Mouse (Mus musculus) intestine, embryonic 15.5 days (tissue): ENCODE results near the gene Herc1. TPM values are rescaled to one million over a fixed set of nuclear protein-coding genes. Genes with fewer than 3 reads are reported as not detected.

Experiments used
- ATAC-seq: fragments of 200-750 bp; cut with Nextera tagmentation; 2 replicates; pipeline ENCODE4 v1.8.0; 2017; ENCODE audit warnings: moderate TSS enrichment, moderate library complexity
- H3K27ac ChIP-seq: fragments of 300-500 bp; sonication (generic); 2 replicates; pipeline ENCODE4 v1.5.1; 2015; ENCODE audit warnings: mild to moderate bottlenecking, inconsistent platforms
- H3K27me3 ChIP-seq: fragments of 300-500 bp; sonication (generic); replicated peaks from 2 replicates; pipeline ENCODE4 v1.6.1; 2015; ENCODE audit warnings: inconsistent platforms
- H3K36me3 ChIP-seq: fragments of 300-500 bp; sonication (generic); 2 replicates; pipeline ENCODE4 v1.6.1; 2015; ENCODE audit warnings: inconsistent platforms
- H3K4me1 ChIP-seq: fragments of 300-500 bp; sonication (generic); replicated peaks from 2 replicates; pipeline ENCODE4 v1.6.1; 2015; ENCODE audit warnings: inconsistent platforms
- H3K4me2 ChIP-seq: fragments of 300-500 bp; sonication (generic); replicated peaks from 2 replicates; pipeline ENCODE4 v1.6.1; 2015; ENCODE audit warnings: mild to moderate bottlenecking, inconsistent platforms
- H3K4me3 ChIP-seq: fragments of 300-500 bp; sonication (generic); replicated peaks from 2 replicates; pipeline ENCODE4 v1.5.1; 2015; ENCODE audit warnings: inconsistent platforms
- H3K9ac ChIP-seq: fragments of 300-500 bp; sonication (generic); 2 replicates; pipeline ENCODE4 v1.6.1; 2015; ENCODE audit warnings: inconsistent platforms
- H3K9me3 ChIP-seq: fragments of 300-500 bp; sonication (generic); 2 replicates; pipeline ENCODE4 v1.6.1; 2016; ENCODE audit warnings: inconsistent platforms
- WGBS: fragments of 180-500 bp; shearing (Covaris S2); methylation state at CpG from one replicate; pipeline ENCODE4 v1.1.7; 2015; 5-methylcytosine and 5-hydroxymethylcytosine counted together
- polyA plus RNA-seq: library from polyadenylated mRNA; unstranded; fragments of >200 nt; fragmentation: Nextera tagmentation; extraction: Ambion mirVana; gene quantifications from 2 replicates; pipeline ENCODE4 v1.2.1, GENCODE M21; 2015

Gene Herc1
- polyA plus RNA-seq, 1 experiment from 2014 or later: 18.0 TPM

- H3K27ac ChIP-seq: no peak overlapping the region
- no peaks in the 10 kb centered on the region for H3K4me1 ChIP-seq
- no peaks in the 10 kb centered on the region for H3K9me3 ChIP-seq
- H3K36me3 ChIP-seq: no peaks in the 10 kb centered on the region
- H3K4me3 ChIP-seq: no peak overlapping the region
- 53% methylated on average over 6 of the region's 6 CpGs for WGBS
- ATAC-seq: no peak
- H3K9ac ChIP-seq: no peak overlapping the region
- H3K27me3 ChIP-seq: no peaks in the 10 kb centered on the region
- no peak overlapping the region for H3K4me2 ChIP-seq
Observed at GRCm38 (mm10) chr9:66329474-66329873, 20.8 kb upstream of the Herc1 start.

- H3K4me2 ChIP-seq: no peak overlapping the region
- WGBS: 71% methylated on average over 3 of the region's 3 CpGs
Observed at GRCm38 (mm10) chr9:66330437-66330836, 19.8 kb upstream of the Herc1 start.

GRCm38 (mm10) chr9:66331548-66331947 is 18.7 kb upstream of the Herc1 start:
- ATAC-seq: no peak

More at GRCm38 (mm10) chr9:66330437-66330836, 19.8 kb upstream of the Herc1 start:
- Histone ChIP-seq H3K27ac (no peak overlapping the region), H3K9me3 (no peaks in the 10 kb centered on the region), H3K9ac (no peak overlapping the region), H3K27me3 (no peaks in the 10 kb centered on the region), H3K4me3 (no peak overlapping the region), H3K4me1 (no peaks in the 10 kb centered on the region), H3K36me3 (no peaks in the 10 kb centered on the region)
- ATAC-seq: no peak

GRCm38 (mm10) chr9:66332393-66332792 is 17.9 kb upstream of the Herc1 start:
- no peaks in the 10 kb centered on the region for H3K4me1 ChIP-seq
- no peak for ATAC-seq
- H3K9ac ChIP-seq: no peak overlapping the region
- no peaks in the 10 kb centered on the region for H3K27me3 ChIP-seq
- H3K4me2 ChIP-seq: no peak overlapping the region
- no peak overlapping the region for H3K4me3 ChIP-seq
- H3K36me3 ChIP-seq: no peaks in the 10 kb centered on the region
- H3K9me3 ChIP-seq: no peaks in the 10 kb centered on the region
- WGBS: 73% methylated on average over 2 of the region's 2 CpGs
- no peak overlapping the region for H3K27ac ChIP-seq

More at GRCm38 (mm10) chr9:66331548-66331947, 18.7 kb upstream of the Herc1 start:
- Histone ChIP-seq H3K27me3 (no peaks in the 10 kb centered on the region), H3K27ac (no peak overlapping the region), H3K4me3 (no peak overlapping the region), H3K4me1 (no peaks in the 10 kb centered on the region), H3K9ac (no peak overlapping the region), H3K4me2 (no peak overlapping the region), H3K9me3 (no peaks in the 10 kb centered on the region), H3K36me3 (no peaks in the 10 kb centered on the region)
- WGBS: 54% methylated on average over 2 of the region's 2 CpGs

- no peak overlapping the region for H3K9ac ChIP-seq
- no peak for ATAC-seq
- H3K27me3 ChIP-seq: no peaks in the 10 kb centered on the region
Observed at GRCm38 (mm10) chr9:66337280-66337679, 13.0 kb upstream of the Herc1 start.

GRCm38 (mm10) chr9:66338005-66338782 is 12.1 kb upstream of the Herc1 start:
- WGBS: 59% methylated on average over 3 of the region's 3 CpGs

More at GRCm38 (mm10) chr9:66337280-66337679, 13.0 kb upstream of the Herc1 start:
- Histone ChIP-seq H3K9me3 (no peaks in the 10 kb centered on the region), H3K4me3 (no peak overlapping the region), H3K36me3 (no peaks in the 10 kb centered on the region), H3K4me2 (no peak overlapping the region), H3K4me1 (no peaks in the 10 kb centered on the region), H3K27ac (no peak overlapping the region)

GRCm38 (mm10) chr9:66339714-66340113 is 10.5 kb upstream of the Herc1 start:
- Histone ChIP-seq H3K27me3 (no peaks in the 10 kb centered on the region), H3K4me1 (no peaks in the 10 kb centered on the region), H3K36me3 (no peaks in the 10 kb centered on the region), H3K4me3 (no peak overlapping the region), H3K9me3 (no peaks in the 10 kb centered on the region), H3K9ac (no peak overlapping the region), H3K4me2 (no peak overlapping the region), H3K27ac (no peak overlapping the region)
- no peak for ATAC-seq
- 37% methylated on average over 1 of the region's 1 CpGs for WGBS

More at GRCm38 (mm10) chr9:66338005-66338782, 12.1 kb upstream of the Herc1 start:
- H3K27me3 ChIP-seq: no peaks in the 10 kb centered on the region
- no peaks in the 10 kb centered on the region for H3K9me3 ChIP-seq
- H3K36me3 ChIP-seq: no peaks in the 10 kb centered on the region
- no peak overlapping the region for H3K4me3 ChIP-seq
- H3K9ac ChIP-seq: no peak overlapping the region
- no peaks in the 10 kb centered on the region for H3K4me1 ChIP-seq
- no peak for ATAC-seq
- H3K27ac ChIP-seq: no peak overlapping the region
- H3K4me2 ChIP-seq: no peak overlapping the region

- Histone ChIP-seq H3K27me3 (no peaks in the 10 kb centered on the region), H3K9ac (no peak overlapping the region), H3K4me2 (no peak overlapping the region), H3K27ac (no peak overlapping the region), H3K36me3 (no peaks in the 10 kb centered on the region), H3K4me1 (no peaks in the 10 kb centered on the region), H3K9me3 (no peaks in the 10 kb centered on the region), H3K4me3 (no peak overlapping the region)
- ATAC-seq: no peak
- 77% methylated on average over 3 of the region's 3 CpGs for WGBS
Observed at GRCm38 (mm10) chr9:66340394-66341094, 9.7 kb upstream of the Herc1 start.

GRCm38 (mm10) chr9:66347405-66348035 is 2.7 kb upstream of the Herc1 start:
- H3K4me1 ChIP-seq: peaks cover 3% of the 10 kb centered on the region; the same call in 1 of the 2 replicates

GRCm38 (mm10) chr9:66349144-66349859 is 948 bp upstream of the Herc1 start:
- Histone ChIP-seq H3K9me3 (no peaks in the 10 kb centered on the region), H3K4me1 (peaks cover 3% of the 10 kb centered on the region; the same call in 1 of the 2 replicates), H3K4me3 (peak overlapping the region; percentile 97), H3K4me2 (peak overlapping the region; percentile 72), H3K27me3 (no peaks in the 10 kb centered on the region), H3K9ac (peak overlapping the region; percentile 58), H3K36me3 (no peaks in the 10 kb centered on the region), H3K27ac (no peak overlapping the region)
- 40% methylated on average over 8 of the region's 8 CpGs for WGBS
- no peak for ATAC-seq

More at GRCm38 (mm10) chr9:66347405-66348035, 2.7 kb upstream of the Herc1 start:
- no peaks in the 10 kb centered on the region for H3K9me3 ChIP-seq
- H3K9ac ChIP-seq: no peak overlapping the region
- no peak for ATAC-seq
- no peaks in the 10 kb centered on the region for H3K36me3 ChIP-seq
- H3K4me2 ChIP-seq: no peak overlapping the region
- no peak overlapping the region for H3K4me3 ChIP-seq
- H3K27me3 ChIP-seq: no peaks in the 10 kb centered on the region
- H3K27ac ChIP-seq: no peak overlapping the region
- 87% methylated on average over 7 of the region's 7 CpGs for WGBS

GRCm38 (mm10) chr9:66350788-66351430 is 659 bp downstream of the Herc1 start:
- Histone ChIP-seq H3K9ac (peak overlapping the region; percentile 94), H3K4me1 (peaks cover 3% of the 10 kb centered on the region; the same call in 1 of the 2 replicates), H3K36me3 (no peaks in the 10 kb centered on the region), H3K9me3 (no peaks in the 10 kb centered on the region), H3K27ac (peak overlapping the region; percentile 94), H3K27me3 (no peaks in the 10 kb centered on the region), H3K4me2 (peak overlapping the region; percentile 66), H3K4me3 (peak overlapping the region; percentile 97)
- 1% methylated on average over 32 of the region's 32 CpGs for WGBS
- ATAC-seq: peak; percentile 63
